Mouse (Mus musculus): ENCODE measurements around the gene Rab14. TPM values are rescaled to one million over a fixed set of nuclear protein-coding genes. Genes with fewer than 3 reads are reported as not detected.
A peak's percentile ranks its signal among the peaks of the same experiment; 100 is the strongest.

Rab14 gene
- polyA plus RNA-seq, 1 experiment = 49.2 TPM

DNA sequence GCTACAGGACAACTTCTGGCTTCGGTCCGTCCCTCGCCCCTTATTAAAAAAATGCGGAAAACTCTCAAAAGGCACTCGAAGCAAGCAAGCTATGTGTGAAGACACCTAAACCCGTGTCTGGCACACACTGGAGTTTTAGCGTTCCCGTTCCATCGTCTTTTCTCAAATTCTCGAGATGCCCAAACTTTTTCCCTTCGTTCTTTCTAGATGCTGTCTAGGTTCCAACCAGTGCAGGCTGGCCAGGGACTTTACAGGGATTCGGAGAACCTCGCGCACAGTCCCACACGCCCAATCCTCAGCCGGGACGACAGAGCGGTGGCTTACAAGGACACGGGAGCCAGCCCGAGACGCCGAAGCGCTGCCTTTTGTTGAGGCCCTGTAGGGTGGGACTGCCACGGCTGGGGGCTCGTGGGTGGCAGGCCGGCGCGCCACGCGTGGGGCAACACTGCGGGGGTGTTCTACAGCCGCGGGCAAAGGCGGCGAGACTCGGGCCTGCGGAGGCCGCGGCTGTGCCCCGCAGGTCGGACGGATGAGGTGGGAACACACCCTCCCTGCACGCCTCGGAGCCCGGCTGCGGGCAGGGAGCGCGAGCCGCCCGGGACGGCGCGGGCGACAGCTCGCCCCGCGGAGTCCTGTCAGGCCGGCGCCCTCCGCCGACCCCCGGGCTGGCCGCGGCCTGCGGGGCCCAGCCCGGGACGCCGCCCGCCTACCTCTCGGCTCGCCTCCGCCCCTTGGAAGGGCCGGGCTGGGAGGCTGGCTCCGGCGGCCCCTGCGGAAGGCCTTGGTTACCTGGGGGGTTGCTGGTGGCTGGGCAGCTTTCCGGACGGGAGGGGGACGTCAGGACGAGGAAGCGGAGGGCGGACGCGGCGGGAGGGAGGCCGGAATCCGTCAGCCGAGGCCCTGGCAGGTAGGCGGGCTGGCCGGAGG lies 686 bp downstream of the Rab14 start:
- DNase-seq (ENCODE audit: low read depth) = no peak

DNA sequence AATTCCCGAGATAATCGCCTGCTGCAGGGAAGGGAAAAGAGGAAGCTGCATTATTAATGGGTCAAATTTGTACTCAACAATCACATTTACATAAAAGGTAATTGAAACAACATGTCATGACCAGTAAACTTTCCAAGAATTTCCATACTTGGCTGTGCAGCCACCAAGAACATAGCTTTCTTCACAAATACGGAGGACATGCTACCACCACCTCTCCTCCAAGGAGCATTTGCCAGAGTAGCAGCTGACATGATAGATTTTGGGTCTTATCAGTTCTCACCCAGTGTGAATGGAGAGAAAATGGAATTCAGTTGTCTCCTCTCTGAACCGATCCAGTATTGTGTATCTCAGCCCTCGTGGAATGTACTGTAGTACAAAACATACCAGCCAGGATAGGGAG lies 1.4 kb downstream of the Rab14 start:
- DNase-seq (ENCODE audit: low read depth) = no peak

DNA sequence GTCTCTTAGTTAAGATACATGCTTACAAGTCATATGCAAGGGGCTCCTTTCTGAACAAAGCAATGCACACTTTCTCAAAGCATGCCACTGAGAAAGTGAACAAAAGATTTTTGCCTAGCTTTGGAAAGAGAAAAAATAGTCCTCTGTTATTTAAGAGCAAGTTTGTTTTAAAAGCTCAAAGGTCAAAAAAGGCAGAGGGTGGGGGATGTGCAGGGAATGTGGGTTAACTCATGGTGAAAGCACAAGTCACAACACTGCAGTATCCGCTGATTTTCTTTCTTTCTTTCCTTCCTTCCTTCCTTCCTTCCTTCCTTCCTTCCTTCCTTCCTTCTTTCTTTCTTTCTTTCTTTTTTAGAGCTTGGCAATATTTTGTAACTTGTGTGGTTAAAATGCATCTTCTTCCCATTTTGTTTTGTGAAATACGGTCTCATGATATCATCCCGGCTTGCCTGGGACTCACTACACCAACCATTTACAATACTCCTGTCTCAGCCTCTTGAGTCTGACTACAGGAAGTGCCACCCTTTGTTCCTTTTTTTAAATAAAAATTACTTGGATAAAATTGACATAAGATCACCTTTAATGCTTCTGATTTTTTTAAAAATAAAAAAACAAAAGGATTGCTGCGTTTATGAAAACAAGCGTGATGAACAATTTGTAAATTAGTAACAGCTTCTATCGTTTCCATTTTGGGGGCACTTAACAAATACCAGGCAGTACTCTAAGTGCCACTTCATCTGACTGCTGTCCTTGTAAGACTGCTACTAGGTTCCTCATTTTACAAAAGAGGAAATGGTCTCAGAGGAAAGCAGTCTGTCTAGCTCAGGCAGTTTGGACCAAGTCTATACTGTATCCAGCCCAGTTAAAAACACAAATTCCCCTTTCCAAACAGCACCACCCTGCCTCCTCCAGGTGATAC lies 5.0 kb downstream of the Rab14 start:
- DNase-seq (ENCODE audit: low read depth) = no peak

DNA sequence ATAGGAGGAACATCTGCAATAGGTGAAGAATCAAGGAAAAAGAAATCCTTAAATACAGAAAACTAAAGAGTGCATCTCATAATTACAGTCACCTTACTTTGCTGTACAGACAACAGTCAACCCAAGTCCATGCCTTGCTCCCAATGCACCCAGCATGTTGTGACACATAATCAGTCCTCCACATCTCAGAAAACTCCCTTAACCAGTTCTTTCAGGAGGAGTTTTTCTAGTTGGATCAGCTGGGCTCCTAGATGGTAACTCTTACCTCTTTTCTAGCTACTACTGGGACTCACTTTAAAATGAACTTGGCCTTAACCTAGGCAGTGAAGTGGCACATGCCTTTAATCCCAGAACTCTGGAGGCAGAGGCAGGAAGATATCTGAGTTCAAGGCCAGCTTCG lies 6.9 kb downstream of the Rab14 start:
- peak; percentile 88 for DNase-seq (ENCODE audit: low read depth)

DNA sequence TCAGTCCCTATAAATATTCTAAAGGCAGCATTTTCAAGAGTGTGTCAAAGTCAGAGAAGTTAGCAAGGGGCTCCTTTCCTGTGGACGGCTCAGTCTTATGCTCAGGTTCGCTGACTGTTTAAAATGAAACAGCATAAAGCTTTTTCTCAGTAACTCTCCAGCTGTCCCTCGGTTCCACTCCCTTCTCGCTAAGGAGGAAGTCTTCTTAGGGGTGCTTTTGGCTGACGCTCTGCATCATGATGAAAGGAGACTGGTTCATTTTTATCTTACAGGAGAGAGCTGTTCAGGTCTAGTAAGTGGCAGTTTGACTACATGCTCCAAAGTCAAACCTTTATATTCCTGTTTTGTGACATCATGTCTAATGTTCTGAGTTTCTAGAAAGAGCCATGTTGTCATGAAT lies 12.0 kb downstream of the Rab14 start:
- DNase-seq (ENCODE audit: low read depth) = no peak

DNA sequence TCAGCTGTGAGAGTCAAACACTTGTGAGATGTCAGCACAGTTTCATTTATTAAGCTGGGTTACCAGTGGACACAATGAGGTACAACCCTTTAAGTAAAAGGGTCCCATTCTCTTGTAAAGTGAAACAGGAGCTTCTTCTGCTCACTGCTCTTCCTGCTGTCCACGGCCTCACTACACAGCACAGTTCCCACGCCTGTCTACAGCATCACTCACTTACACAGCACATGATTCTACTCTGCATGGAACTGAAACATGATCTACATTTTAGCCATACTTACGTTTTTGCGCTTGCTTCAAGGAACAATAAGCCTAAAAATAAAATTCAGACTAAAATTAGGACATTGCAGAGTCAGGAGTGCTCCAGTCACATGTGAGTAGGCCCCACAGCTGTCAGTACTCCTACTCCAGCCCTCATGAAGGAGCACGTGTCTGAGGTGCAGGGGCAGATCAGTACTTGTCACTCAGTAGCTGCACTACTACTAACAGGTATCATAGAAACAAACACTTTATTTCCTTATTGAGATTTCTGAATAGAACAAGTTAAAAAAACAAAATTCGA lies 17.7 kb downstream of the Rab14 start:
- DNase-seq (ENCODE audit: low read depth) = no peak

DNA sequence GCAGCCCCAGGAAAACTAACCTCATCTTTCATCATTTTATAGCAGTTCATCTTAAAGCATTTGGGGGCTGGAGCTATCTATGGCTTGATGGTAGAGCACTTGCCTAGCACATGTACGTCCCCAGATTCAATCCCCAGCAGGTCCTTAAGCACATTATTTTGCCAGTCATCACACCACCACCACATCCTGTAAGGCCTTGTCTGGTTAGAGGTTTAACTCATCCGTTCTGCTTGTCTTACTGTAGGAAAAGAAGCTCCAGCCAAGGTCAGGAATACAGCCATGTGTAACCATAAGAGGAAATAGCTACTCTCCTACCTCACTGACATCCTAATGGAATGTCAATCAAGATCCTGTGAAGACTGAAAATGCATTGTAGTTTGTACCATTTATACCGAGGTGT lies 22.8 kb downstream of the Rab14 start:
- no peak for DNase-seq (ENCODE audit: low read depth)

DNA sequence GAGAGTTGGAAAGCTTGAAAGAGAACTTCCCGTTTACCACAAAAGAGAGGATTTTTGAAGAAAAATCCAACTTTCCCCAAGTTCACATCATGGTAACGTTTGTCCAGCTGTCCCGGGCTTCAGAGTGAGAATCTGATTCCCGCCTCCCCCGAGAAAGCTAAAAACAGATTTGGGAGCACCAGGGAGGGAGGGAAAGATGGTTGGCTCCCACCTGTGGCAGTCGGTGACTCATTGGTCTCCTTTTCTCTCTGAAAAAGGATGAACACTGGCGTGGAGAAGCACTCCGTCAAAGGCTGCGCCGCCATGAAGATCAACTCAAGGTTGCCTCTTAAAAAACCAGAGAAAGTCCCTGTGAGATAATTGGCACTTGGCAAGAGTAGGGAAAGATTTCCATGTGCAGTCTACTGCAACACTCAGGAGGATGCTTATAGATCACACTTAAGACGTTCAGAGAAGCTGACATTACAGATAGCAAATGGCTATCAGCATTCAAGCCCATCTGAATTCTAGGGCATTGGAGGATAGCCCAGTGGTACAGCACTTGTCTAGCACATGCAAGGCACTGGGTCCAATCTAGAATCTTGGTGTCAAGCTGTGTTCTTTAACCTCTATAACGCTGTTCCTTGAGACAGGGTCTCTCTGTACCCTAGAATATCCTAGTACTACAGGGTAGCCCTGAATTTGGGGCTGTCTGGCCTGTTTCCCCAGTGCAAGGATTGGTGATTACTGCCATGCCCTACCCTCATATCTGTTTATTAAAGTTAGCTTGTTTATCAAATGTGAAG lies 25.4 kb downstream of the Rab14 start:
- no peak for DNase-seq (ENCODE audit: low read depth)

DNA sequence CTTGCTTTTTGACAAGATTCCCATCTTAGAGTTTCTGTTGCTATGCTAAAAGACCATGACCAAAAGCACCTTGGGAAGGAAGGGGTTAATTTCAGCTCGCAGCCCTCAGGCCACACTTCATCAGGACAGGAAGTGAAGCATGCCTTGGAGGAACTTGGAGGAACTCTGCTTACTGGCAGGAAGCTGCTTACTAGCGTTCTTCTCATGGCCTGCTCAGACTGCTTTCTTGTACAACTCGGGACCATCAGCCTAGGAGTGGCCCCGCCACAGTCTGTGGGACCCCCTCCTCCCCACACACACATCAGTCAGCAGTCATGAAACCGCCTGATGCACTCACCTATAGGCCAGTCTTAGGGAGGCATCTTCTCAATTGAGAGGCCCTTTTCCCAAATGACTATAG lies 26.8 kb downstream of the Rab14 start:
- no peak for DNase-seq (ENCODE audit: low read depth)

DNA sequence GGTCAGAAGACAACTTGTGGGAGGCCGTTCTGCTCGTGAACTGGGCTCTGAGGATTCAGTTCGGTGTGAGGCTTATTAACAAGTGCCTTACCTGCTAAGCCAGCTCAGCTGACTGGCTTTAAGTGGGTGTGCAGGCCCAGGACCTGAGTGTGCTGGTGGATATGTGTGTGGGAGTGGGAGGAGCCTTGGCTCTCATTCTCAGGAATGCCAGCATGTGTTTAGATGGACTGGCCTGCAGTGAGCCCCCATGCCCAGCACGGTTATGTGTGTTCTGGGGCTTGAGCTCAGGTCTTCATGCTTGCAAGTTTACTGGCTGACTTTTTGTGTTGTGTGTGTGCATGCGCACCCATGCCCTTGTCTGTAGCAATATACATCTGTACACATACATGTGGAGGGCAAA lies 27.3 kb downstream of the Rab14 start:
- DNase-seq (ENCODE audit: low read depth) = no peak

DNA sequence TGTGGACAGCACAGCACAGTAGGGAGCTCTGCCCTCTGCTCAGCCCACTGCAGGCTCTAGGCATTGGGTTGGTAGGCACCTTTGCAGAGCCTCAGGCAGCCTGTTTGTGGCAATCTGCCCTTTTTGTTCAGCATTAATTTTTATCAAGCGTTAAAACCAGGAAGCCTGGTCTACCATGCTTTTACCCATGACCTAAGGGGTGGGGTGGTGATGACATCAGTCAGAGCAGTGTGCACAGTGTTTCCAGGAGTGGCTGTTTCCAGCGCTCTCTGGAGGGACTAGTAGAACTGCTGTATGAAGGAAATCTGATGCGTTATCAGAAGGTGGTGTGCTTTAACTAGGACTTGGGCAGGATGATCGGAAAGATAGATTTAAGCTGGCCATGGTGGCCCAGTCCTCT lies 28.7 kb downstream of the Rab14 start:
- DNase-seq (ENCODE audit: low read depth) = no peak

DNA sequence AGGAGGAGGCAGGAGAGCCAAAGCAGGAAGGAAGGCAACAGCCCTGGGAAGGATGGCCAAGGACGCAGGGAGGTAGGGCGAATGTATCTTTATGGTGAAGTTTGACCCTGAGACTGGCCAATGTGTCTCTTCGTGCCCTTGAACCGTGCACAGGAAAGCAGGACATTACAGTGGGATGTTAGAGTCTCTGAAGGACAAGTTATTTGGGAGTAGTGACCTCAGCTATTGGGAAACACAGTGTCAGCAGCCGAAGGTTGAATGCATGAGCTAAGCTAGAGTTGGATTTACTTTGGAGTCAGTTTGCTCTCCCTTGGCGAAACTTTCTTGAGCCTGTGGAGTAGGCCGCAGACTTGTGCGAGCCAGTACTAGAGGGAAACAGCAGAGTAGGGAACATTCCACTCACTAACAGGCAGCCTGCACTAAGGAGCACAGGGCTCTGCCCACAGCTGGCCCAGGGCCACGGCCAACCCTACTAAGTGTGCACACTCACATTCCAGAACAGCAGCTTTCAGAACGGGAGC lies 29.5 kb downstream of the Rab14 start:
- no peak for DNase-seq (ENCODE audit: low read depth)

DNA sequence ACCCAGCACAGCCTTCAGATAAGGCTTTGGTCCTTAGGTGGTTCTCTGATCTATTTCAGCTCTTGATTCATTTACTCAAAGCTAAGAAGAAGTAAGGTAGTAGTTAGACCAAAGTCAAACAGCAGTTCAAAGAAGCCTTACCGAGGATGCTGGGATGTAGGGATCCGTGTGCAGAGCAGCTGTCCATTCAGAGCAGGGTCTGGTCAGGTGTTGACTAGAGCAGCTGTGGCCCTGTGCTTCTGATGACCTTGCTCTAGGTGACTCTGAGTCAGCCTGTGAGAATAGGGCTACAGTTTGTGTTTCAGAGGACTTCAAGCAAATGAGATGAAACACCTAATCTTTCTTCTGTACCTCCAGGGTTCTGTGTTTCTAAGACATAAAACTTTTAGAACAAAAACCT lies 31.5 kb downstream of the Rab14 start:
- DNase-seq (ENCODE audit: low read depth) = no peak

DNA sequence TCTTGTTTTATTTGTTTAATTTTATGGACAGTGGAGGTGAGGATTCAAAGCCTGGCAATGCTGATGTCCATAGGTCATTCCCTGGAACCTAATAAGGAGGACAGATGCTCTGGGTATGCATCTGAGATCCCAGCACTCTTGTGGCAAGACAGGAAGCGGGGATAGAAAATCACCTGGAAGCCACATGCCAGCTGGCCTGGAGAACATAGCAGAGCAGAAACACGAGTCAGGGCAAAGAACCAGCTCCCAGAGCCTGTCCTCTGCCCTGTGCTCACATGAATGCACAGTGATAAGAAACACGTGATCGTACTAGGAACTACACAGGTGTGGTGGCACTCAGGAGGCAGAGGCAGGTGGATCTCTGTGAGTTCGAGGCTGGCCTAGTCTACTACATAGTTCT lies 34.1 kb downstream of the Rab14 start:
- DNase-seq (ENCODE audit: low read depth) = no peak

DNA sequence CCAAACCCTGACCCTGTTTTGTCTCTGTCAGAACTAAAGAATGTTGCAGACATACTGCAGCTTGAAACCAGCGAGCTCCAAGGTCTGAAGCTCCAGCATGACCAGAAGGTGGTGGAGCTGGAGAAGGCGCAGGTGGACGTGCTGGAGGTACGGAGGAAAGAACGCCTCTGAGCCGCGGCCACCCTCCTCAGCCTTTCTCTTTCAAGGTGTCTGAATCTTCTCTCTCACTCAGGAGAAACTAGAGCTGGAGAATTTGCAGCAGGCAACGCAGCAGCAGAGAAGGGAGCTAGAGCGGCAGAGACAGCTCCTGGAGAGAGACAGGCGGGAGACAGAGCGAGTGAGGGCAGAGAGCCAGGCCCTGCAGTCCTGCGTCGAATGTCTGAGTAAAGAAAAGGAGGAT lies 35.5 kb downstream of the Rab14 start:
- DNase-seq (ENCODE audit: low read depth) = no peak

DNA sequence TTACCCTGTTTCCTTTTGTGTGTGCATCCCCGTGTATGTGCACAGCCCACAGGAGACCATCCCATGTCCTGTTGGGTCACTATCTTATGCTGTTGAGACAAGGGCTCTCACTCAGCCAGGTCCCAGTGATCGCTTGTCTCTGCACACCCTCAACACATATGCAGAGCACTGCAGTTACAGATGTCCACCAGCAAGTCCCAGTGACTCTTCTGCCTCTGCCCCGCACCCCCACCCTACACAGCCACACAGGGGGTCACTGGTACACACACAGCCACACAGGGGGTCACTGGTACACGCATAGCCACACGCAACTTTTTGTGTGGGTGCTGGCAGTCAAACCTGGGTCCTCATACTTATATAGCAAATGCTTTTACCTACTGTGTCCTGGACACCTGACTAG lies 37.5 kb downstream of the Rab14 start:
- DNase-seq (ENCODE audit: low read depth) = no peak

DNA sequence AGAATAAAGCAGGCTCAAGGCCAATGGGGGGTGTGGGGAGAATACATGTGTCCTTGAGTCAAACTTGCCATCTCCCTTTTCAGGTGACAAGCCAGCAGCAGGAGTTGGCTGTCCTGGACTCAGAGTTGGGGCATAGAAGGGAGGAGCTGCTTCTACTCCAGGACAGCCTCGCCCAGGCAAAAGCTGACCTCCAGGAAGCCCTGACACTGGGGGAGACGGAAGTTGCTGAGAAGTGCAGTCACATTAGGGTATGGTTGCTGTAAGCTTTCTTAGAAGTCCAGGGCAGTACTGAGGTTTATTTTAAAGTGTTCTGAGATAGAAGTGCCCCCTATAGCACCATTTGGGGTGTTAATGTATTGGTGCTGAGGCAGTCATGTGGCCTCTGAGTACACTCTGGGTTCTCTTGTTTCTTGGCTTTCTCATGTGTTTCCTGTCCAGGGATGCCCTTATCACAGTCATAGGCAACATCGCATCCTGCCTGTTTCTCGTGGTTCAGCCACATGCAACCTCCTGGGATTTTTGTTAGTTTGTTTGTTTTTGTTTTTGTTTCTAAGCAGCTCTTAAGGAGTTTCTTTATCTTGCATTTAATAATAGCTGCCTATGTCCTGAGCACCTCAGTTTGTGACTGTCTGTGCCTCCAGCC lies 39.0 kb downstream of the Rab14 start:
- DNase-seq (ENCODE audit: low read depth) = no peak

DNA sequence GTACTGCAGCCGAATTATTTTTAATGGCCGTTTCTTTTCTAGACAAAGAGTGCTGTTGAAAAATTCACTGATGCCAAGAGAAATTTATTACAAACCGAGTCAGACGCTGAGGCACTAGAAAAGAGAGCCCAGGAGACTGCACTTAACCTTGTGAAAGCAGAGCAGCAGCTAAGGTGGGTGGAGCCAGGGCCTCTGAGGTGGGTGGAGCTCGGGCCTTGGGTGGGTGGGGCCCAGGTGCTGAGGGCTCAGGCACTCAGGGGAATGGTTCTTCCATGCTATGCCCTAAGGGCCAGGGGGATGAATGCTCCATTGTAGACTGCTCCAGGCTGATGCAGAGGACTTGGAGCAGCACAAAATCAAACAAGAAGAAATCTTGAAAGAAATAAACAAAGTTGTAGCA lies 40.7 kb downstream of the Rab14 start:
- no peak for DNase-seq (ENCODE audit: low read depth)

DNA sequence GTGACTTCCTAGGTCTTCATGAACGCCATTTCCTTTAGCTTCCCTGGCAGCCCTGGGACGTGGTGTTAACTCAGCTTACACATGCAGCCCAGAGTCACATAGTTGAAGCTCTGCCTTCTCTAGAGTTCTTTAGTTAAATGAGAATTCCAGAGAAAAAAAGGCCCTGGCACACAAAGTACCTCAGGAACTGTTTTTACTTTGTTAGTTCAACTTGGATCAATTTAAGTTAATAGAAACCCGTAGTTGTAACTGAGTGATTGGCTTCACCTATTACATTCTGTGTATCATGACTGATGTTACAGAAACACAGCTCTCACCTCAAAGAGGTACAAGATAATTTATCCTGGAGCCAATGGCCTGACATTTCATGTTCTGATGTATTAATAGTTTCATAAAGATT lies 42.6 kb downstream of the Rab14 start:
- DNase-seq (ENCODE audit: low read depth) = no peak

DNA sequence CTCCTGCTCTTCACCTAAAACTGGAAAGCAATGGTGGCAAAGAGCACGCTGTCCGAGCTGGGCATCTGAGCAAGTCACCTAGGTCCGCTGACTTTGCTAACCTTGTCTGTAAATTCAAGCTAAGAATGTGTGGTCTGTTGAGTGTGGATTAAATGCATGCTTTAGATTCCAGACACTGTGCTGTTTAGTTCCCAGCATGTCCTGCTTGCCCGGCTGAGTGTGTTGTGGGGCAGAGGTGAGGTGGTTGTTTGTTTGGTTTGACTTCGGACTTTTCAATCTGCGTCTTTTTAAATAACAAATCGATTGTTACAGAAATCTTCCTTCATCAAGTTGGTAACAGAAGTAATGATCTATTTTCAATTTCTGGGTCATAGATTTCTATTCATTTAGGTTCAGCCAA lies 43.1 kb downstream of the Rab14 start:
- DNase-seq (ENCODE audit: low read depth) = no peak

DNA sequence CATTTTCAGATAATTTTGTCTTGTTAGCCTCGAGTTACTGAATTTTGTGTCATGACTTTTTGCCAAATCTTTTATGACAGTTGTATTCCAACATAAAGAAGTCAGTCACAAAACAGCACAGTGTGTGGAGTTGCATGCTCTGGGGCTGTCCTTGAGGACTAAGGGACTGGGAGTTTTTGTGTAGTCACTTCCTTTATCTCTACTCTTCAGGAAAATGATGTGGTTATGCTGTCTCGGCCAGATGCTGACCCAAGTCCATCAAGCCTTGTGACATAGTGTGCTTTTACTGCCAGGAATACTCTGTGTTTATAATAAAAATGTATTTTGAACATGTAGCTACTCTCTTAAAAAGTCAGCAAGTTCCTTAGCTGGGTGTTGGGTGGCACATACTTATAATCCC lies 43.9 kb downstream of the Rab14 start:
- no peak for DNase-seq (ENCODE audit: low read depth)
